9 mouse cellular contexts compared by ENCODE assay signal in the genomic region with DNA sequence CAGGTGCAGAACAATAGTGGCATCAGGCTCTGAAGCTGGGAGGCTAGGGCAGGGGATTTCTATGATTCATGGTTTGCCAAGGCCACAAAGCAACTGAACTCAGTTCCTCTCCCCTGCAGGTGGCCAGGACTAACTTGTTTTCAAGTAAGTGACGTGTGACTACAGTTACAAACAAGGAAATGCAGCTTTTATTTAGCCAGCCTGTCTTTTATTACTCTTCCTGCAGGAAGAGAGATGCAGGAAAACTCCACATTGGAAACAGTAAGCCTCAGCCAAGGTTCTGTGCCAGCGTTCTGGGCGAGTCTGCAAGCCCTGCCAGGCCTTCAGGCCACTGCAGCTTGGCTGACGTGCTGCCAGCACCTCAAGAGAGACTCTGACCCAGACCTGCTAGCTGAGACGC. TPM values are rescaled to one million over a fixed set of nuclear protein-coding genes. Genes with fewer than 3 reads are reported as not detected.
DNase-seq lines count a peak whose midpoint lies in the region; ATAC-seq and TF ChIP-seq lines count a peak whose summit lies in the region.
"Had no signal": no experiment of that assay in that cellular context is flagged by ENCODE, and none has a peak within 500 bp of the region (broad histone marks: within the 10 kb centered on the region; RNA-seq: fewer than 3 reads in every experiment).

No protein-coding gene starts in this region.

- H3K4me2 ChIP-seq in kidney, postnatal 0 days (ENCODE audit: low read length): no peak overlapping the region
- H3K4me2 ChIP-seq: lung, embryonic 14.5 days had no signal

- no peaks in the 10 kb centered on the region for H3K4me1 ChIP-seq in kidney, postnatal 0 days (replicated peaks; ENCODE audit: insufficient read depth, low read length)

- no peak overlapping the region for H3K27ac ChIP-seq in kidney, postnatal 0 days

- peak; percentile 9 for DNase-seq in layer of hippocampus, adult 11-12 months (ENCODE audit: low spot score)
- no peak for DNase-seq in layer of hippocampus, adult 9-10 months (ENCODE audit: low spot score)
- DNase-seq in adrenal gland, adult 2 months: peak; percentile 71
- DNase-seq in kidney, postnatal 0 days (ENCODE audit: low spot score): peak; percentile 6
- peak; percentile 36 to 56 for DNase-seq in right cerebral cortex, postnatal 10 days (ENCODE audit: low spot score in 2 of 2)
- DNase-seq in frontal cortex, postnatal 25 days (ENCODE audit: low spot score in 2 of 2): no peak
- DNase-seq: lung, embryonic 14.5 days had no signal

- TF ChIP-seq CTCF in kidney, postnatal 0 days (IDR thresholded peaks at IDR 0.05; ENCODE audit: low read depth): no peak

- ATAC-seq in common myeloid progenitor, adult 5-6 weeks (replicated peaks; ENCODE audit: low read depth, poor library complexity, severe bottlenecking): peak; percentile 62
- ATAC-seq in kidney, postnatal 0 days (replicated peaks; ENCODE audit: low FRiP score, low read depth): no peak
- no peak for ATAC-seq in activated CD4-positive, CD25-positive, alpha-beta regulatory T cell, adult 4 months

- no peaks in the 10 kb centered on the region for H3K9me3 ChIP-seq in kidney, postnatal 0 days (replicated peaks; ENCODE audit: low read length)

- no peaks in the 10 kb centered on the region for H3K27me3 ChIP-seq in kidney, postnatal 0 days (ENCODE audit: insufficient read depth, low read length)

- no peak overlapping the region for H3K4me3 ChIP-seq in kidney, postnatal 0 days (replicated peaks; ENCODE audit: low read depth, low read length)

- 32% methylated on average over 5 of the region's 5 CpGs for WGBS in kidney, postnatal 0 days

- H3K9ac ChIP-seq in kidney, postnatal 0 days (ENCODE audit: low read depth, low read length): no peak overlapping the region
- H3K9ac ChIP-seq: lung, embryonic 14.5 days had no signal

- H3K36me3 ChIP-seq in kidney, postnatal 0 days (ENCODE audit: insufficient read depth, low read length): no peaks in the 10 kb centered on the region

RNA-seq across cellular contexts. Expression of a gene that starts 34.3 kb away (rescaled TPM):
- not detected for total RNA-seq in adrenal gland, adult 2 months (2021)
- not detected in 2 replicates for polyA plus RNA-seq in adrenal gland, adult 2 months (2012; rRNA removed)
- 0.69 TPM in 1 of 2 replicates, not detected in the other for total RNA-seq in common myeloid progenitor, adult 5-6 weeks (2017)
- 1.1 and 1.2 TPM in 2 replicates for polyA plus RNA-seq in kidney, postnatal 0 days (2015; fragmentation: Nextera tagmentation; extraction: Ambion mirVana)
- not detected for polyA plus RNA-seq in activated CD4-positive, CD25-positive, alpha-beta regulatory T cell, adult 4 months (2017; shearing (Covaris generic))

Comparison
In these comparisons a context has a peak if more than half of its experiments do, and no peak if none do; other contexts are left out.
1. DNase-seq: peak in layer of hippocampus, adult 11-12 months (single experiment), adrenal gland, adult 2 months (single experiment), kidney, postnatal 0 days (single experiment) and right cerebral cortex, postnatal 10 days (2 of 2); none in layer of hippocampus, adult 9-10 months (single experiment) and frontal cortex, postnatal 25 days (0 of 2).